Mouse (Mus musculus) cerebellum, adult 8-10 months (tissue): ENCODE results near the gene Rapgef6.

Experiments
- DNase-seq: peaks from one replicate; pipeline ENCODE4 v3.0.0; 2022

Rapgef6 gene

GRCm38 (mm10) chr11:54522529-54523430 is at the start of gene Rapgef6:
Gene Rapgef6, plus strand, starts transcription at chr11:54522847.
- peak; percentile 98 for DNase-seq

- no peak for DNase-seq
Observed at GRCm38 (mm10) chr11:54478414-54478813, 44.2 kb upstream of the Rapgef6 start.

GRCm38 (mm10) chr11:54486041-54486440 is 36.6 kb upstream of the Rapgef6 start:
- DNase-seq: no peak

- DNase-seq: no peak
Observed at GRCm38 (mm10) chr11:54491946-54492558, 30.6 kb upstream of the Rapgef6 start.

GRCm38 (mm10) chr11:54492559-54492958 is 30.1 kb upstream of the Rapgef6 start:
- DNase-seq: no peak

GRCm38 (mm10) chr11:54499838-54500237 is 22.8 kb upstream of the Rapgef6 start:
- no peak for DNase-seq

- no peak for DNase-seq
Observed at GRCm38 (mm10) chr11:54502546-54503245, 20.0 kb upstream of the Rapgef6 start.

- no peak for DNase-seq
Observed at GRCm38 (mm10) chr11:54513584-54513983, 9.1 kb upstream of the Rapgef6 start.

- peak; percentile 27 for DNase-seq
Observed at GRCm38 (mm10) chr11:54521927-54522528, 619 bp upstream of the Rapgef6 start.

- DNase-seq: no peak
Observed at GRCm38 (mm10) chr11:54523431-54524001, 869 bp downstream of the Rapgef6 start.

GRCm38 (mm10) chr11:54528002-54528401 is 5.4 kb downstream of the Rapgef6 start:
- DNase-seq: no peak

- DNase-seq: no peak
Observed at GRCm38 (mm10) chr11:54530391-54530790, 7.7 kb downstream of the Rapgef6 start.

GRCm38 (mm10) chr11:54530916-54531315 is 8.3 kb downstream of the Rapgef6 start:
- no peak for DNase-seq

- DNase-seq: no peak
Observed at GRCm38 (mm10) chr11:54533834-54534233, 11.2 kb downstream of the Rapgef6 start.

GRCm38 (mm10) chr11:54534871-54535270 is 12.2 kb downstream of the Rapgef6 start:
- peak; percentile 73 for DNase-seq

- no peak for DNase-seq
Observed at GRCm38 (mm10) chr11:54539031-54539430, 16.4 kb downstream of the Rapgef6 start.

GRCm38 (mm10) chr11:54539486-54539885 is 16.8 kb downstream of the Rapgef6 start:
- DNase-seq: no peak

GRCm38 (mm10) chr11:54540328-54540727 is 17.7 kb downstream of the Rapgef6 start:
- DNase-seq: no peak

- no peak for DNase-seq
Observed at GRCm38 (mm10) chr11:54542414-54542813, 19.8 kb downstream of the Rapgef6 start.

- DNase-seq: no peak
Observed at GRCm38 (mm10) chr11:54554970-54555369, 32.3 kb downstream of the Rapgef6 start.

GRCm38 (mm10) chr11:54562761-54563160 is 40.1 kb downstream of the Rapgef6 start:
- DNase-seq: peak; percentile 11

- DNase-seq: no peak
Observed at GRCm38 (mm10) chr11:54567959-54568358, 45.3 kb downstream of the Rapgef6 start.

- no peak for DNase-seq
Observed at GRCm38 (mm10) chr11:54574741-54575140, 52.1 kb downstream of the Rapgef6 start.
